Mouse (Mus musculus) right cerebral cortex, postnatal 10 days (tissue): ENCODE data around the gene Sipa1l1.

Source experiments
- DNase-seq, 2 experiments: peaks; one replicate each; pipeline ENCODE4 v3.0.0; 2021; ENCODE audit warnings: low spot score in 2 of 2

Sipa1l1 gene

GRCm38 (mm10) chr12:82334550-82334949 is 165.4 kb downstream of the Sipa1l1 start:
- DNase-seq, result no peak

GRCm38 (mm10) chr12:82335095-82335494 is 166.0 kb downstream of the Sipa1l1 start:
- DNase-seq, result no peak

- DNase-seq, result no peak
Observed at GRCm38 (mm10) chr12:82338550-82338949, 169.4 kb downstream of the Sipa1l1 start.

- DNase-seq, result peak; percentile 66 to 75
Observed at GRCm38 (mm10) chr12:82339221-82339861, 170.2 kb downstream of the Sipa1l1 start.

- no peak for DNase-seq
Observed at GRCm38 (mm10) chr12:82340196-82340918, 171.2 kb downstream of the Sipa1l1 start.

- DNase-seq, result no peak
Observed at GRCm38 (mm10) chr12:82341181-82341580, 172.1 kb downstream of the Sipa1l1 start.

- no peak for DNase-seq
Observed at GRCm38 (mm10) chr12:82341696-82342095, 172.6 kb downstream of the Sipa1l1 start.

- DNase-seq, result no peak
Observed at GRCm38 (mm10) chr12:82350082-82350481, 181.0 kb downstream of the Sipa1l1 start.

- no peak for DNase-seq
Observed at GRCm38 (mm10) chr12:82350891-82351290, 181.8 kb downstream of the Sipa1l1 start.

- DNase-seq, result no peak
Observed at GRCm38 (mm10) chr12:82353660-82354059, 184.5 kb downstream of the Sipa1l1 start.

- DNase-seq, result no peak
Observed at GRCm38 (mm10) chr12:82355419-82356149, 186.5 kb downstream of the Sipa1l1 start.

GRCm38 (mm10) chr12:82356476-82356875 is 187.4 kb downstream of the Sipa1l1 start:
- DNase-seq, result no peak

- DNase-seq, result no peak
Observed at GRCm38 (mm10) chr12:82357431-82357830, 188.3 kb downstream of the Sipa1l1 start.

- DNase-seq, result no peak
Observed at GRCm38 (mm10) chr12:82362796-82363195, 193.7 kb downstream of the Sipa1l1 start.

- no peak for DNase-seq
Observed at GRCm38 (mm10) chr12:82364186-82364585, 195.1 kb downstream of the Sipa1l1 start.

GRCm38 (mm10) chr12:82365276-82365875 is 196.3 kb downstream of the Sipa1l1 start:
- DNase-seq, result no peak

GRCm38 (mm10) chr12:82366754-82367153 is 197.6 kb downstream of the Sipa1l1 start:
- DNase-seq, result no peak

GRCm38 (mm10) chr12:82367345-82367744 is 198.2 kb downstream of the Sipa1l1 start:
- DNase-seq, result no peak

- DNase-seq, result no peak
Observed at GRCm38 (mm10) chr12:82367986-82368385, 198.9 kb downstream of the Sipa1l1 start.

GRCm38 (mm10) chr12:82369402-82370160 is 200.5 kb downstream of the Sipa1l1 start:
- no peak for DNase-seq

- no peak for DNase-seq
Observed at GRCm38 (mm10) chr12:82371266-82371665, 202.1 kb downstream of the Sipa1l1 start.
